Mouse (Mus musculus) CD4-positive, CD25-positive, alpha-beta regulatory T cell (primary cell): Measurements from ENCODE around the gene H2-Oa. TPM values are rescaled to one million over a fixed set of nuclear protein-coding genes. Genes with fewer than 3 reads are reported as not detected.

Source experiments
- polyA plus RNA-seq: library from polyadenylated mRNA; unstranded; fragments of 100-300 nt; shearing (Covaris generic); gene quantifications from one replicate; pipeline ENCODE4 v1.2.1, GENCODE M21; 2017

Gene H2-Oa
- 27.0 TPM for polyA plus RNA-seq

GRCm38 (mm10) chr17:34092197-34092875 lies at the start of gene H2-Oa:
H2-Oa (plus strand) TSS chr17:34092340.

GRCm38 (mm10) chr17:34119249-34120179 lies 27.4 kb downstream of the H2-Oa start, which contains the start of gene H2-DMa:
H2-DMa (plus strand) TSS chr17:34119541.

GRCm38 (mm10) chr17:34122188-34122984 lies 30.2 kb downstream of the H2-Oa start, which contains the start of gene Brd2:
Brd2 (minus strand) TSS chr17:34122634.

GRCm38 (mm10) chr17:34143033-34143432 lies 50.9 kb downstream of the H2-Oa start, which contains the start of gene H2-DMb2:
H2-DMb2 (plus strand) TSS chr17:34143307.

Other genes starting within 250 kb of the H2-Oa start
- gene Cd320, start 249.2 kb upstream of the H2-Oa start, polyA plus RNA-seq, result 19.6 TPM
- not detected for gene Gm7029, start 218.5 kb upstream of the H2-Oa start, polyA plus RNA-seq
- gene Kifc1, start 201.7 kb upstream of the H2-Oa start, polyA plus RNA-seq, result 9.8 TPM
- 4.2 TPM for gene Platr17, start 187.2 kb upstream of the H2-Oa start, polyA plus RNA-seq
- gene Daxx, start 182.9 kb upstream of the H2-Oa start, polyA plus RNA-seq, result 123 TPM
- 644 TPM for gene Tapbp, start 176.4 kb upstream of the H2-Oa start, polyA plus RNA-seq
- 22.0 TPM for gene Zbtb22, start 176.4 kb upstream of the H2-Oa start, polyA plus RNA-seq
- gene Rgl2, start 162.8 kb upstream of the H2-Oa start, polyA plus RNA-seq, result 184 TPM
- gene Pfdn6, start 152.0 kb upstream of the H2-Oa start, polyA plus RNA-seq, result 142 TPM
- gene Wdr46, start 151.7 kb upstream of the H2-Oa start, polyA plus RNA-seq, result 72.1 TPM
- gene B3galt4, start 140.9 kb upstream of the H2-Oa start, polyA plus RNA-seq, result 34.4 TPM
- 76.7 TPM for gene Vps52, start 136.5 kb upstream of the H2-Oa start, polyA plus RNA-seq
- gene Rps18, start 136.3 kb upstream of the H2-Oa start, polyA plus RNA-seq, result 2,208 TPM
- gene H2-K1, start 92.0 kb upstream of the H2-Oa start, polyA plus RNA-seq, result 11,991 TPM
- 35.8 TPM for gene Ring1, start 67.7 kb upstream of the H2-Oa start, polyA plus RNA-seq
- 310 TPM for gene H2-Ke6, start 64.3 kb upstream of the H2-Oa start, polyA plus RNA-seq
- gene Slc39a7, start 60.7 kb upstream of the H2-Oa start, polyA plus RNA-seq, result 128 TPM
- gene Rxrb, start 60.5 kb upstream of the H2-Oa start, polyA plus RNA-seq, result 72.5 TPM
- 3.9 TPM for gene Col11a2, start 52.9 kb upstream of the H2-Oa start, polyA plus RNA-seq
- 96.3 TPM for gene H2-DMa, start 27.2 kb downstream of the H2-Oa start, polyA plus RNA-seq
- 212 TPM for gene Brd2, start 30.3 kb downstream of the H2-Oa start, polyA plus RNA-seq
- 4.9 TPM for gene H2-DMb2, start 51.0 kb downstream of the H2-Oa start, polyA plus RNA-seq
- 2.7 TPM for gene H2-DMb1, start 60.7 kb downstream of the H2-Oa start, polyA plus RNA-seq
- gene Tap1, start 95.2 kb downstream of the H2-Oa start, polyA plus RNA-seq, result 402 TPM
- 470 TPM for gene Psmb9, start 95.4 kb downstream of the H2-Oa start, polyA plus RNA-seq
- 1,148 TPM for gene Psmb8, start 105.4 kb downstream of the H2-Oa start, polyA plus RNA-seq
- 323 TPM for gene Tap2, start 111.2 kb downstream of the H2-Oa start, polyA plus RNA-seq
- gene H2-Ob, start 146.6 kb downstream of the H2-Oa start, polyA plus RNA-seq, result 97.5 TPM
- gene H2-Ab1, start 165.3 kb downstream of the H2-Oa start, polyA plus RNA-seq, result 25.3 TPM
- 18.1 TPM for gene H2-Aa, start 195.5 kb downstream of the H2-Oa start, polyA plus RNA-seq
- 13.4 TPM for gene H2-Eb1, start 213.5 kb downstream of the H2-Oa start, polyA plus RNA-seq
- gene H2-Eb2, start 233.3 kb downstream of the H2-Oa start, polyA plus RNA-seq, result 0.10 TPM